Comparison of ENCODE assay signal across 8 mouse cellular contexts in genomic region chr19:46524152-46524544, GRCm38 (mm10). TPM values are rescaled to one million over a fixed set of nuclear protein-coding genes. Genes with fewer than 3 reads are reported as not detected.
DNase-seq lines count a peak whose midpoint lies in the region; ATAC-seq lines count a peak whose summit lies in the region.

No protein-coding gene starts in this region.

- peak overlapping the region; percentile 45 for H3K4me2 ChIP-seq in liver, embryonic 12.5 days
- peak overlapping the region; percentile 50 for H3K4me2 ChIP-seq in stomach, embryonic 16.5 days (ENCODE audit: low read depth, low read length)

- 0 out of 2 replicates have a peak overlapping the region, but pooled peaks have one; percentile 4 for H3K9ac ChIP-seq in liver, embryonic 12.5 days
- peak overlapping the region; percentile 52 for H3K9ac ChIP-seq in stomach, embryonic 16.5 days (ENCODE audit: low read length)

- peak; percentile 22 for DNase-seq in cerebellum, adult 11-12 months
- DNase-seq in cerebellum, adult 9-11 months = no peak
- DNase-seq in testis, postnatal 10 days (ENCODE audit: low spot score) = peak; percentile 39
- no peak for DNase-seq in testis, postnatal 14 days (ENCODE audit: low spot score)
- DNase-seq in adrenal gland, adult 18-20 months (ENCODE audit: low spot score in 2 of 2) = no peak

- no peaks in the 10 kb centered on the region for H3K9me3 ChIP-seq in liver, embryonic 12.5 days (replicated peaks)
- H3K9me3 ChIP-seq in stomach, embryonic 16.5 days (replicated peaks; ENCODE audit: control insufficient read depth, low read length) = no peaks in the 10 kb centered on the region

- WGBS in liver, embryonic 12.5 days (ENCODE audit: insufficient replicate concordance) = 20% methylated on average over 6 of the region's 6 CpGs
- WGBS in stomach, embryonic 16.5 days = 13% methylated on average over 6 of the region's 6 CpGs

- peaks cover 70% of the 10 kb centered on the region for H3K4me1 ChIP-seq in liver, embryonic 12.5 days
- H3K4me1 ChIP-seq in stomach, embryonic 16.5 days (ENCODE audit: control insufficient read depth, insufficient read depth, low read length) = peaks cover 54% of the 10 kb centered on the region

- H3K27me3 ChIP-seq in liver, embryonic 12.5 days (replicated peaks) = peaks cover 39% of the 10 kb centered on the region
- H3K27me3 ChIP-seq in stomach, embryonic 16.5 days (ENCODE audit: control insufficient read depth, insufficient read depth, low read length) = no peaks in the 10 kb centered on the region

- no peak overlapping the region for H3K4me3 ChIP-seq in liver, embryonic 12.5 days
- peak overlapping the region; percentile 12 for H3K4me3 ChIP-seq in stomach, embryonic 16.5 days (replicated peaks; ENCODE audit: low read length)

- ATAC-seq in liver, embryonic 12.5 days = no peak
- no peak for ATAC-seq in stomach, embryonic 16.5 days (ENCODE audit: insufficient read depth, low FRiP score)
- no peak for ATAC-seq in activated CD4-positive, CD25-positive, alpha-beta regulatory T cell, adult 4 months

- H3K36me3 ChIP-seq in liver, embryonic 12.5 days = no peaks in the 10 kb centered on the region
- H3K36me3 ChIP-seq in stomach, embryonic 16.5 days (ENCODE audit: control insufficient read depth, insufficient read depth, low read length) = no peaks in the 10 kb centered on the region

- 0 out of 2 replicates have a peak overlapping the region, but pooled peaks have one; percentile 47 for H3K27ac ChIP-seq in liver, embryonic 12.5 days
- H3K27ac ChIP-seq in stomach, embryonic 16.5 days (ENCODE audit: low read length) = peak overlapping the region; percentile 83

RNA-seq across cellular contexts. Expression of gene Trim8, which starts 22.6 kb away (rescaled TPM):
- 19.0 and 19.5 TPM in 2 replicates for polyA plus RNA-seq in liver, embryonic 12.5 days (2016; fragmentation: Nextera tagmentation; extraction: Ambion mirVana)
- polyA plus RNA-seq in stomach, embryonic 16.5 days (2015; fragmentation: Nextera tagmentation; extraction: Ambion mirVana) = 11.8 and 16.2 TPM in 2 replicates
- 10 to 100 TPM; 46.5 to 56.8 TPM for total RNA-seq in adrenal gland, adult 18-20 months (2021)
- polyA plus RNA-seq in activated CD4-positive, CD25-positive, alpha-beta regulatory T cell, adult 4 months (2017; shearing (Covaris generic)) = 10 to 100 TPM; 15.8 to 21.3 TPM

RNA-seq across cellular contexts. Expression of gene Arl3, which starts 48.9 kb away (rescaled TPM):
- polyA plus RNA-seq in liver, embryonic 12.5 days (2016; fragmentation: Nextera tagmentation; extraction: Ambion mirVana) = 37.2 and 38.4 TPM in 2 replicates
- 98.1 and 105 TPM in 2 replicates for polyA plus RNA-seq in stomach, embryonic 16.5 days (2015; fragmentation: Nextera tagmentation; extraction: Ambion mirVana)
- total RNA-seq in adrenal gland, adult 18-20 months (2021) = 10 to 100 TPM; 56.9 to 64.9 TPM
- 10 to 100 TPM; 22.1 to 24.5 TPM for polyA plus RNA-seq in activated CD4-positive, CD25-positive, alpha-beta regulatory T cell, adult 4 months (2017; shearing (Covaris generic))

RNA-seq across cellular contexts. Expression of gene Sfxn2, which starts 49.0 kb away (rescaled TPM):
- polyA plus RNA-seq in liver, embryonic 12.5 days (2016; fragmentation: Nextera tagmentation; extraction: Ambion mirVana) = 18.5 and 18.9 TPM in 2 replicates
- 16.6 and 19.3 TPM in 2 replicates for polyA plus RNA-seq in stomach, embryonic 16.5 days (2015; fragmentation: Nextera tagmentation; extraction: Ambion mirVana)
- 1 to 10 TPM; 8.1 to 8.3 TPM for total RNA-seq in adrenal gland, adult 18-20 months (2021)
- polyA plus RNA-seq in activated CD4-positive, CD25-positive, alpha-beta regulatory T cell, adult 4 months (2017; shearing (Covaris generic)) = 1 to 10 TPM; 4.3 to 6.9 TPM

Comparison
In these comparisons a context has a peak if more than half of its experiments do, and no peak if none do; other contexts are left out.
1. DNase-seq: peak in cerebellum, adult 11-12 months (single experiment) and testis, postnatal 10 days (single experiment); none in cerebellum, adult 9-11 months (single experiment), testis, postnatal 14 days (single experiment) and adrenal gland, adult 18-20 months (0 of 2).